Comparison of ENCODE assay signal across 9 mouse cellular contexts in the genomic region with DNA sequence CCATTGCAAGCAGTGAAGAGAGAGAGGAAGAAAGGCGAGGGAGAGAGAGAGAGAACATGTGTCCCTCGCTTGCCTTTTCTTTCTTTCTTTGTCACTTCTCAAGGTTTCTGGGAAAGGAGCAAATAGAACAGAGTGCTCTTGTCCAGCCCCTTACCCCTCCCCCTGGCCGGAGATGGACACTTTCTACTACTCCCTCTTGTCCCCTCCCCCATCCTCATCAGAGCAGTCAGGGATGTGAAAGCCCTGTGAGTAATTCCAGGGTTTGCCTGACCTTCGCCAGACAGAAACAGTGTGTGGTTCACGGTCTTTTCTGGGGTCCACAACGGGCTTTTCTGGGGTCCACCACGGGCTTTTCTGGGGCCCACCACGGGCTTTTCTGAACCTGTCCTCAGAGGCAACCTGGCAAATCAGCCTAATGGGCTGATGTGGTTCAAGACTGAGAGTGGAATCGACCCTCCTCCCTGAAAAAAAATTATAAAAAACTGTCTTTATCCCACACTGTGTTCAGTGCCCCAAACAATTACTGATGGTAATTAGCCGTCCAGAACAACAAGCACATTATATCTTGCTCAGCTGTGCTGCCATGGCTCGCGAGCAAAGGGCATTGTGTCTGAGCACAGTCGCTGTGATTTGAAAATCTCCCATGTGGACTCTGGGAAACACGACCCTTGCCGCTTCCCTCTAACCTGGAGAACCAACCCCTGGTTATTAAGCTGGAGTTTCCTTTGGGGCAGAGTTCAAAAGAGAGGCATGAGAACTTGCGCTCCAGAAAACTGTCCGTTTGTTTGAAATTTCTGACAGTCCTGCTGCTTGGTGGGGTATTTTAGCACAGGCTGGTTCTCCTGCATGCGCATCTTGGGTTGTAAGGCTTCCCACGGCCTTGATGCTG.
DNase-seq lines count a peak whose midpoint lies in the region; ATAC-seq lines count a peak whose summit lies in the region.
"Had no signal": no experiment of that assay in that cellular context is flagged by ENCODE, and none has a peak within 500 bp of the region (broad histone marks: within the 10 kb centered on the region; RNA-seq: fewer than 3 reads in every experiment).

No protein-coding gene starts in this region.

- H3K27me3 ChIP-seq in embryonic facial prominence, embryonic 12.5 days, result no peaks in the 10 kb centered on the region
- 0 out of 2 replicates have a peak, but pooled peaks cover 2% of the 10 kb centered on the region for H3K27me3 ChIP-seq in midbrain, embryonic 10.5 days (ENCODE audit: low read depth, poor library complexity, severe bottlenecking)

- H3K9me3 ChIP-seq in embryonic facial prominence, embryonic 12.5 days, result no peaks in the 10 kb centered on the region
- no peaks in the 10 kb centered on the region for H3K9me3 ChIP-seq in midbrain, embryonic 10.5 days (replicated peaks)

- H3K36me3 ChIP-seq in embryonic facial prominence, embryonic 12.5 days, result no peaks in the 10 kb centered on the region
- no peaks in the 10 kb centered on the region for H3K36me3 ChIP-seq in midbrain, embryonic 10.5 days

- peak overlapping the region; percentile 33 for H3K4me2 ChIP-seq in embryonic facial prominence, embryonic 12.5 days (replicated peaks)

- ATAC-seq in embryonic facial prominence, embryonic 12.5 days (ENCODE audit: insufficient number of reproducible peaks, insufficient read depth, low FRiP score, low TSS enrichment), result peak; percentile 47; the same call in 1 of the 2 replicates

- no peak overlapping the region; the same call in 1 of the 2 replicates for H3K9ac ChIP-seq in embryonic facial prominence, embryonic 12.5 days
- H3K9ac ChIP-seq: liver, embryonic 14.5 days had no signal

- H3K4me3 ChIP-seq in embryonic facial prominence, embryonic 12.5 days, result no peak overlapping the region
- H3K4me3 ChIP-seq in midbrain, embryonic 10.5 days, result peak overlapping the region; percentile 7; the same call in 1 of the 2 replicates

- intact Hi-C loops in gastrocnemius, postnatal 36 days (cut with DNase I), result no loop called here
- intact Hi-C loops in heart, postnatal 14 days (cut with DNase I), result no loop called here

- 10% methylated on average over 19 of the region's 19 CpGs for WGBS in embryonic facial prominence, embryonic 12.5 days
- 27% methylated on average over 19 of the region's 19 CpGs for WGBS in midbrain, embryonic 10.5 days

- no peak overlapping the region for H3K27ac ChIP-seq in embryonic facial prominence, embryonic 12.5 days
- peak overlapping the region; percentile 71 for H3K27ac ChIP-seq in midbrain, embryonic 10.5 days (replicated peaks)
- H3K27ac ChIP-seq: liver, embryonic 14.5 days had no signal

- H3K4me1 ChIP-seq in embryonic facial prominence, embryonic 12.5 days, result peaks cover 14% of the 10 kb centered on the region
- peaks cover 29% of the 10 kb centered on the region for H3K4me1 ChIP-seq in midbrain, embryonic 10.5 days

- DNase-seq in gastrocnemius, postnatal 25 days, result peak; percentile 24
- DNase-seq in gastrocnemius, postnatal 36 days, result no peak
- DNase-seq in heart, postnatal 14 days, result peak; percentile 40 to 43
- DNase-seq in layer of hippocampus, adult 18-20 months (ENCODE audit: low spot score in 2 of 2), result peak; percentile 27 to 61
- peak; percentile 67 for DNase-seq in midbrain, embryonic 10.5 days (ENCODE audit: low spot score)
- peak; percentile 71 for DNase-seq in testis, postnatal 10 days (ENCODE audit: low spot score)
- DNase-seq in urinary bladder, postnatal 36 days (ENCODE audit: low spot score in 2 of 2), result no peak

Comparison
In these comparisons a context has a peak if more than half of its experiments do, and no peak if none do; other contexts are left out.
1. DNase-seq: peak in gastrocnemius, postnatal 25 days (single experiment), heart, postnatal 14 days (2 of 2), layer of hippocampus, adult 18-20 months (2 of 2), midbrain, embryonic 10.5 days (single experiment) and testis, postnatal 10 days (single experiment); none in gastrocnemius, postnatal 36 days (0 of 2) and urinary bladder, postnatal 36 days (0 of 2).